Mouse (Mus musculus): ENCODE results near the gene Trim67.

- TF ChIP-seq CHD1 (IDR thresholded peaks at IDR 0.05; ENCODE audit: low read depth, low read length) = no peak
- no peak for TF ChIP-seq CHD2 (IDR thresholded peaks at IDR 0.05; ENCODE audit: low read length)
- TF ChIP-seq CTCF (conservative IDR thresholded peaks at IDR 0.05 in 1 of 2, IDR thresholded peaks at IDR 0.05 in 1 of 2; ENCODE audit: low read depth in 2 of 2, low read length in 2 of 2) = no peak
- no peak for TF ChIP-seq POLR2A (IDR thresholded peaks at IDR 0.05; ENCODE audit: low read depth, low read length)
- no peak for TF ChIP-seq RCOR1 (conservative IDR thresholded peaks at IDR 0.05; ENCODE audit: low read depth, low read length)
- TF ChIP-seq MAX (IDR thresholded peaks at IDR 0.05; ENCODE audit: low read length) = no peak
- TF ChIP-seq MEF2A (IDR thresholded peaks at IDR 0.05; ENCODE audit: borderline replicate concordance, low read depth, low read length) = no peak
- peak; percentile 94 for TF ChIP-seq EP300 (IDR thresholded peaks at IDR 0.05; ENCODE audit: low read length)
- no peak for TF ChIP-seq SIN3A (IDR thresholded peaks at IDR 0.05; ENCODE audit: low read length)
Observed at GRCm38 (mm10) chr8:124809419-124809818, 16.5 kb downstream of the Trim67 start.
